Mouse (Mus musculus): ENCODE data around the gene Creb3l2. TPM values are rescaled to one million over a fixed set of nuclear protein-coding genes. Genes with fewer than 3 reads are reported as not detected.

Gene Creb3l2
- polyA plus RNA-seq, 1 experiment from 2014 or later, result 16.3 TPM

- no peak overlapping the region for H3K4me3 ChIP-seq (ENCODE audit: low read depth, low read length)
- no peak overlapping the region for H3K9ac ChIP-seq (replicated peaks; ENCODE audit: low read length)
- no peaks in the 10 kb centered on the region for H3K27me3 ChIP-seq (ENCODE audit: control insufficient read depth, insufficient read depth, low read length)
- H3K4me1 ChIP-seq (ENCODE audit: control insufficient read depth, insufficient read depth, low read length), result peaks cover 7% of the 10 kb centered on the region; the same call in 1 of the 2 replicates
- no peaks in the 10 kb centered on the region for H3K36me3 ChIP-seq (replicated peaks; ENCODE audit: control insufficient read depth, insufficient read depth, low read depth, low read length)
- H3K9me3 ChIP-seq (replicated peaks; ENCODE audit: control insufficient read depth, low read length), result no peaks in the 10 kb centered on the region
- DNase-seq (ENCODE audit: low spot score) (no peak), ATAC-seq (replicated peaks; ENCODE audit: insufficient number of reproducible peaks, low FRiP score, low TSS enrichment, low read depth) (no peak)
- H3K4me2 ChIP-seq (ENCODE audit: low read depth, low read length), result no peak overlapping the region
- no peak overlapping the region for H3K27ac ChIP-seq (replicated peaks; ENCODE audit: low read depth, low read length)
- WGBS, result 58% methylated on average over 3 of the region's 3 CpGs
Measured at GRCm38 (mm10) chr6:37425833-37426232, 16.1 kb downstream of the Creb3l2 start.

- DNase-seq (ENCODE audit: low spot score) (no peak), ATAC-seq (replicated peaks; ENCODE audit: insufficient number of reproducible peaks, low FRiP score, low TSS enrichment, low read depth) (no peak)
- H3K9ac ChIP-seq (replicated peaks; ENCODE audit: low read length), result no peak overlapping the region
- no peaks in the 10 kb centered on the region for H3K36me3 ChIP-seq (replicated peaks; ENCODE audit: control insufficient read depth, insufficient read depth, low read depth, low read length)
- no peak overlapping the region for H3K4me2 ChIP-seq (ENCODE audit: low read depth, low read length)
- peaks cover 3% of the 10 kb centered on the region; the same call in 1 of the 2 replicates for H3K4me1 ChIP-seq (ENCODE audit: control insufficient read depth, insufficient read depth, low read length)
- H3K27ac ChIP-seq (replicated peaks; ENCODE audit: low read depth, low read length), result no peak overlapping the region
- 85% methylated on average over 3 of the region's 3 CpGs for WGBS
- no peaks in the 10 kb centered on the region for H3K9me3 ChIP-seq (replicated peaks; ENCODE audit: control insufficient read depth, low read length)
- no peak overlapping the region for H3K4me3 ChIP-seq (ENCODE audit: low read depth, low read length)
- H3K27me3 ChIP-seq (ENCODE audit: control insufficient read depth, insufficient read depth, low read length), result no peaks in the 10 kb centered on the region
Measured at GRCm38 (mm10) chr6:37425075-37425474, 16.9 kb downstream of the Creb3l2 start.

GRCm38 (mm10) chr6:37424374-37424773, 17.6 kb downstream of the Creb3l2 start:
- H3K4me2 ChIP-seq (ENCODE audit: low read depth, low read length), result no peak overlapping the region
- H3K27ac ChIP-seq (replicated peaks; ENCODE audit: low read depth, low read length), result no peak overlapping the region
- H3K9me3 ChIP-seq (replicated peaks; ENCODE audit: control insufficient read depth, low read length), result no peaks in the 10 kb centered on the region
- no peaks in the 10 kb centered on the region for H3K4me1 ChIP-seq (ENCODE audit: control insufficient read depth, insufficient read depth, low read length)
- no peaks in the 10 kb centered on the region for H3K36me3 ChIP-seq (replicated peaks; ENCODE audit: control insufficient read depth, insufficient read depth, low read depth, low read length)
- peak; percentile 28 for DNase-seq (ENCODE audit: low spot score)
- no peak overlapping the region for H3K9ac ChIP-seq (replicated peaks; ENCODE audit: low read length)
- H3K4me3 ChIP-seq (ENCODE audit: low read depth, low read length), result no peak overlapping the region
- 36% methylated on average over 7 of the region's 7 CpGs for WGBS
- no peaks in the 10 kb centered on the region for H3K27me3 ChIP-seq (ENCODE audit: control insufficient read depth, insufficient read depth, low read length)
- no peak for ATAC-seq (replicated peaks; ENCODE audit: insufficient number of reproducible peaks, low FRiP score, low TSS enrichment, low read depth)

GRCm38 (mm10) chr6:37423386-37423785, 18.6 kb downstream of the Creb3l2 start:
- Histone ChIP-seq H3K27ac (replicated peaks; ENCODE audit: low read depth, low read length) (no peak overlapping the region), H3K27me3 (ENCODE audit: control insufficient read depth, insufficient read depth, low read length) (no peaks in the 10 kb centered on the region), H3K9me3 (replicated peaks; ENCODE audit: control insufficient read depth, low read length) (no peaks in the 10 kb centered on the region), H3K36me3 (replicated peaks; ENCODE audit: control insufficient read depth, insufficient read depth, low read depth, low read length) (no peaks in the 10 kb centered on the region), H3K4me3 (ENCODE audit: low read depth, low read length) (no peak overlapping the region), H3K4me2 (ENCODE audit: low read depth, low read length) (no peak overlapping the region), H3K9ac (replicated peaks; ENCODE audit: low read length) (no peak overlapping the region), H3K4me1 (ENCODE audit: control insufficient read depth, insufficient read depth, low read length) (peaks cover 3% of the 10 kb centered on the region; the same call in 1 of the 2 replicates)
- 79% methylated on average over 1 of the region's 1 CpGs for WGBS
- ATAC-seq (replicated peaks; ENCODE audit: insufficient number of reproducible peaks, low FRiP score, low TSS enrichment, low read depth) (no peak), DNase-seq (ENCODE audit: low spot score) (no peak)

GRCm38 (mm10) chr6:37421124-37421523, 20.8 kb downstream of the Creb3l2 start:
- no peaks in the 10 kb centered on the region for H3K27me3 ChIP-seq (ENCODE audit: control insufficient read depth, insufficient read depth, low read length)
- peaks cover 3% of the 10 kb centered on the region; the same call in 1 of the 2 replicates for H3K4me1 ChIP-seq (ENCODE audit: control insufficient read depth, insufficient read depth, low read length)
- H3K9me3 ChIP-seq (replicated peaks; ENCODE audit: control insufficient read depth, low read length), result no peaks in the 10 kb centered on the region
- DNase-seq (ENCODE audit: low spot score) (no peak), ATAC-seq (replicated peaks; ENCODE audit: insufficient number of reproducible peaks, low FRiP score, low TSS enrichment, low read depth) (no peak)
- no peaks in the 10 kb centered on the region for H3K36me3 ChIP-seq (replicated peaks; ENCODE audit: control insufficient read depth, insufficient read depth, low read depth, low read length)
- H3K4me3 ChIP-seq (ENCODE audit: low read depth, low read length), result no peak overlapping the region
- H3K9ac ChIP-seq (replicated peaks; ENCODE audit: low read length), result no peak overlapping the region
- H3K4me2 ChIP-seq (ENCODE audit: low read depth, low read length), result no peak overlapping the region
- no peak overlapping the region for H3K27ac ChIP-seq (replicated peaks; ENCODE audit: low read depth, low read length)
- 88% methylated on average over 6 of the region's 6 CpGs for WGBS

GRCm38 (mm10) chr6:37419445-37419941, 22.5 kb downstream of the Creb3l2 start:
- Histone ChIP-seq H3K9ac (replicated peaks; ENCODE audit: low read length) (no peak overlapping the region), H3K36me3 (replicated peaks; ENCODE audit: control insufficient read depth, insufficient read depth, low read depth, low read length) (no peaks in the 10 kb centered on the region), H3K4me1 (ENCODE audit: control insufficient read depth, insufficient read depth, low read length) (peaks cover 3% of the 10 kb centered on the region; the same call in 1 of the 2 replicates), H3K9me3 (replicated peaks; ENCODE audit: control insufficient read depth, low read length) (no peaks in the 10 kb centered on the region), H3K4me3 (ENCODE audit: low read depth, low read length) (no peak overlapping the region), H3K4me2 (ENCODE audit: low read depth, low read length) (no peak overlapping the region), H3K27ac (replicated peaks; ENCODE audit: low read depth, low read length) (no peak overlapping the region), H3K27me3 (ENCODE audit: control insufficient read depth, insufficient read depth, low read length) (no peaks in the 10 kb centered on the region)
- DNase-seq (ENCODE audit: low spot score) (peak; percentile 35), ATAC-seq (replicated peaks; ENCODE audit: insufficient number of reproducible peaks, low FRiP score, low TSS enrichment, low read depth) (no peak)
- 71% methylated on average over 17 of the region's 17 CpGs for WGBS

GRCm38 (mm10) chr6:37418931-37419330, 23.0 kb downstream of the Creb3l2 start:
- no peak for ATAC-seq (replicated peaks; ENCODE audit: insufficient number of reproducible peaks, low FRiP score, low TSS enrichment, low read depth)
- Histone ChIP-seq H3K27ac (replicated peaks; ENCODE audit: low read depth, low read length) (0 out of 2 replicates have a peak overlapping the region, but pooled peaks have one; percentile 28), H3K4me1 (ENCODE audit: control insufficient read depth, insufficient read depth, low read length) (peaks cover 3% of the 10 kb centered on the region; the same call in 1 of the 2 replicates)

GRCm38 (mm10) chr6:37416743-37417142, 25.2 kb downstream of the Creb3l2 start:
- no peaks in the 10 kb centered on the region for H3K9me3 ChIP-seq (replicated peaks; ENCODE audit: control insufficient read depth, low read length)
- H3K4me2 ChIP-seq (ENCODE audit: low read depth, low read length), result no peak overlapping the region
- peaks cover 3% of the 10 kb centered on the region; the same call in 1 of the 2 replicates for H3K4me1 ChIP-seq (ENCODE audit: control insufficient read depth, insufficient read depth, low read length)
- no peaks in the 10 kb centered on the region for H3K36me3 ChIP-seq (replicated peaks; ENCODE audit: control insufficient read depth, insufficient read depth, low read depth, low read length)
- H3K27ac ChIP-seq (replicated peaks; ENCODE audit: low read depth, low read length), result no peak overlapping the region
- WGBS, result 86% methylated on average over 4 of the region's 4 CpGs
- no peak for ATAC-seq (replicated peaks; ENCODE audit: insufficient number of reproducible peaks, low FRiP score, low TSS enrichment, low read depth)
- no peak for DNase-seq (ENCODE audit: low spot score)
- no peaks in the 10 kb centered on the region for H3K27me3 ChIP-seq (ENCODE audit: control insufficient read depth, insufficient read depth, low read length)
- no peak overlapping the region for H3K9ac ChIP-seq (replicated peaks; ENCODE audit: low read length)
- no peak overlapping the region for H3K4me3 ChIP-seq (ENCODE audit: low read depth, low read length)

More at GRCm38 (mm10) chr6:37418931-37419330, 23.0 kb downstream of the Creb3l2 start:
- no peaks in the 10 kb centered on the region for H3K27me3 ChIP-seq (ENCODE audit: control insufficient read depth, insufficient read depth, low read length)
- DNase-seq (ENCODE audit: low spot score), result no peak
- no peaks in the 10 kb centered on the region for H3K36me3 ChIP-seq (replicated peaks; ENCODE audit: control insufficient read depth, insufficient read depth, low read depth, low read length)
- H3K4me2 ChIP-seq (ENCODE audit: low read depth, low read length), result no peak overlapping the region
- 45% methylated on average over 6 of the region's 6 CpGs for WGBS
- H3K9ac ChIP-seq (replicated peaks; ENCODE audit: low read length), result no peak overlapping the region; the same call in 1 of the 2 replicates
- H3K9me3 ChIP-seq (replicated peaks; ENCODE audit: control insufficient read depth, low read length), result no peaks in the 10 kb centered on the region
- no peak overlapping the region for H3K4me3 ChIP-seq (ENCODE audit: low read depth, low read length)

Measured in embryonic facial prominence, embryonic 11.5 days (tissue).